Mouse (Mus musculus): Measurements from ENCODE around the gene Adam10. TPM values are rescaled to one million over a fixed set of nuclear protein-coding genes. Genes with fewer than 3 reads are reported as not detected.

Gene Adam10
- total RNA-seq, 2 experiments from 2014 or later = 77.1 to 79.6 TPM

DNA sequence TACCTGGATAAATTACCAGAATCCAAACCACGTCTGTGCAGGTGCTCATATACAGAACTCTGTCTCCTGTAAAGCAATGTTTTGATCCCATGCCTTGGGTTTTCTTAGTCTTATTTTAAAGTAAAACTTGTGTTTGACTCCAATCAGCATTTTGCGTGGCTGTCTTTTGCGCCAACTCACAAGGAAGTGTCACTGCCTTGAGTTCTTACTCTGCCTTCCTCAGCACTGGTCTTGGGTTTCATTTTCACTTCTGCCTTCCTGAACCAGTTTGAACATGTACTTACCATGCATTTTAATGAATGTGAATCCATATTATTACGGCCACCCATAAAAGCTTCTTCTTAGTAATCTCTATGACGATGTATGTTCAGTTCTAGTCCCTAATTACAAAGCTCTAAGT is 82.2 kb downstream of the Adam10 start:
- no peak for DNase-seq (ENCODE audit: low spot score in 2 of 2)

- no peak for DNase-seq (ENCODE audit: low spot score in 2 of 2)
Observed at GRCm38 (mm10) chr9:70775517-70775916, 96.7 kb downstream of the Adam10 start.

DNA sequence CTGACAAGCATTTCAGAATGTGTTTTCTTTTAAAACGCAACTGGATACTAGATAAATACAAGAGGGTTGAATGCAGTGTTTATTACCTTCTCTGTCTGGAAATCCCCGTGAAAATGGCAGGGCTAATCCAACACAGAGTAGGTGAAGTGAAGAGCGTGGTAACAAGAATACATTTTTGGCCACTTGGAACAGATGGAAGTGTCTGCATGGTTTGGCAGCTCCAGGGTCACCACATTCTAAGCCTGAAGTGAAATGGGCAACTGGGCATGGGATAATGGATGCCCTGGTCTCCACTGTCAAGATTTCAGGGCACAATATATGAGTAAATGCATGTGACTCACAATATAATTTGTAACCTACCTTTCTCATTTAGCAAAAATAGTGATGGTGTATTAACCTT is 103.4 kb downstream of the Adam10 start:
- DNase-seq (ENCODE audit: low spot score in 2 of 2) = no peak

DNA sequence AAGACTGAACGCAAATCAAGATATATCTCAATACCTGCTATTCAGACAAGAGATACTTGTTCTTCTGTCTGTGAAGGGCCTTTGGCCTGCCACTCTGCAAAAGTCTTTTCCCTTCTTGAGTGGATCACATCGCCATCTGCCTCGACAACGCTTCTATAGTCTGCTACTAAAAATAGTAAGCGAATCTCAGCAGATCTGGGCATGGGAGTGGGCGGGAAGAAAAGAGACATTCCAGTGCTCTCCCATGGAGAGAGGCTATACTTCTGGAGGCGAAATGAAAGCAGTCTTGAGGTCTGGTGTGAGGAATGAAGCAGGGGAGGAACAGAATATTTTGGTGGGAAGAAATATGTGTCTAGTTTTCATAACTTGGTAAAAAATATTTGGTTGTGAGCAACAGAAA is 109.9 kb downstream of the Adam10 start:
- DNase-seq (ENCODE audit: low spot score in 2 of 2) = no peak

GRCm38 (mm10) chr9:70790621-70791020 is 111.8 kb downstream of the Adam10 start:
- no peak for DNase-seq (ENCODE audit: low spot score in 2 of 2)

DNA sequence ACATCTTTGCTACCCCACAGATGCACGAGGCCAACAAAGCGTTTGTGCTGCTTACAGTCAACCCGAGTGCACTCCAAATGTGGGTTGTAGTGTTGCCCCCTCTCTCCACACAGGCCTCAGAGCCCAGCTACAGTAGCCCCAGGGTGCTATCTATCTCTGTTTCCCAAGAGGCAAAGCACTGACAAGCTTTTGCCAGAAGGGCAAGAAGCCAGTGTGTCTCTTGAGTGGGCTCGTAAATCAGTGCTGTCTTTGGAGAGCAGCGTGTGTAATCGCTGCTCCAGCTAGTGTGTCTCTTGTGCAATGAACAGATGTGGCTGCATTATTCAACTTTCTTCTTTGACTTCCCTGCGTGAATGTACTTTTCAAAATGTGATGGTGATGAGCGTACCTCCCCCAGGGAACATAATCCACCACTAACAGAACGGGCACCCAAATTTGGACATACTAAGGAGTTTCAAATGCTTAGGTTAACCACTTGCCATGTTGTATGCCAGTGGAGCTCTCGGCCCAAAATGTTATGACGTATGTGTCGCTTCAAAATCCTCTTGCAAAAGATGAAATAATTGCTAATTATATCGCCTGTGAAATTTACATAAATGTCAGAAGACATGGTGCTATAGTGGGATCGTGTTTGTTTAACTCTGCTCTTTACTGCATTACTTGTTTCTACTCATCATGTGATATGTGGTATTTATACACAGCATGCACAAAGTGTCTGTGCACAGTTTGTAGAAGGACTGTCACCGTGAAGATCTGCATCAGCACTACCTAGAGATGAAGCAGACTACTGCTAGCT is 116.0 kb downstream of the Adam10 start:
- DNase-seq (ENCODE audit: low spot score in 2 of 2) = no peak

DNA sequence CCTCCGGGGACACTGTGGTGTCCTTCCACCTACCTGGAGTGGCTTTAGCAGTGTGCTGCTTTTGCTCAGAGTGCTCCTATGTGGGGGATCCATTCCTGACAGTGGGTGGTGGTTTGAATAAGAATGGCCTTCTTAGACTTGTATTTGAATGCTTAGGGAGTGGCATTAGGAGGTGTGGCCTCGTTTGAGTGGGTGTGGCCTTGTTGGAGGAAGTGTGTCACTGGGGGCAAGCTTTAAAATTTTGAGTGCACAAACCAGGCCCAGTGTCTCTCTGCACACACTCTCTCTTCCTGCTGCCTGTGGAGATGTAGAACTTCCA is 116.6 kb downstream of the Adam10 start:
- no peak for DNase-seq (ENCODE audit: low spot score in 2 of 2)

DNA sequence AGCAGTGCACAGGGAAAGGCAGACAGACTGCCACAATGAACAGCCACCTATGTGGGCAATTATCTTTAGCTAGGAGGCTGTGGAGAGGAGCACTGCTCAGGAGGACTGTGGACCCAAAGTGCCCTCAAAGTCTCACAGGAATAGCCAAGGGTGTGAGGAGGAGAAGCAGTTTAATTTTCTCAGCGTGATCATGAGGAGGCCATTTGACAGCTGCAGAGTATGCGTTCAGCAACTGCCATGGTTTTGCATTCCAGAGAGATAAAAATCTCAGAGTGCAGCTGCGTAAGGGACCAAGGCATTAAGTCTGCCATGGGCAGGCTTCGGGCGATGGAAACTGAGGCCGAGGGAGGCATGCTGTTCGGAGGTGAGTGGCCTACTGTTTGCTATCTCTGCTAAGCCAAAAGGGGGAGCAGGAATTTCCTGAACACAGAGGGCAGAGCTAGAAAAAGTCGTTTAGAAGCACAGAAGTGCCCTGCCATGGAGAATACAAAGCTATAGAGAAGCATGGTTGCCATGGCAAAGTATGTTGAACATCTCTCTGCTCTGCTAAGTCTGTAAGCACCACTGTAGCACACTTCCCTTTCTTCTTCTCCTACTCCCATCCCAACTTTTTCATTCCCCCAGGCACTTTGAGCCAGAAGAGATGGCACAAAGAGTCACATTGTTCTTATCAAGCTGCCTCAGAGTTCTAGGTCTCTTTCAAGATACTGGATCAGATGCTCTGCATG is 122.0 kb downstream of the Adam10 start:
- DNase-seq (ENCODE audit: low spot score in 2 of 2) = no peak

GRCm38 (mm10) chr9:70801761-70802160 is 123.0 kb downstream of the Adam10 start:
- no peak for DNase-seq (ENCODE audit: low spot score in 2 of 2)

- DNase-seq (ENCODE audit: low spot score in 2 of 2) = no peak
Observed at GRCm38 (mm10) chr9:70802816-70803215, 124.0 kb downstream of the Adam10 start.

DNA sequence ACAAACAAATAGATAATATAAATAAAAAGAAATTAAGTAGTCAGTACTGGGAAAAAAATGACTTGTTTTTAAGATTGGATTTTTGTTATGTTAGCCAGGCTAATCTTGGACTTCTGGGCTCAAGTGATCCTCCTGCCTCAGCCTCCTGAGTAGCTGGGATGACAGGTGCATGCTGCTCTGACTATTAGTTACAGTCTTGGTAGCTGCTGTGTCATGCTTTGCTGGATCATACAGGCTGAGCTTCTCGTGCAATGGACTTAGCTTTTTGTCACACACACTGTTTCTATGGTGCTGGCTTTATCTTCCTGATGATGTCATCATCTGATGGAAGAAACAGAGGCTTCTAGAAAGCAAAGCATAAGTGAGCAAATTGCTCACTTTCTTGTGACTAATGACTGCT is 127.3 kb downstream of the Adam10 start:
- DNase-seq (ENCODE audit: low spot score in 2 of 2) = no peak

- no peak for DNase-seq (ENCODE audit: low spot score in 2 of 2)
Observed at GRCm38 (mm10) chr9:70807714-70808113, 128.9 kb downstream of the Adam10 start.

GRCm38 (mm10) chr9:70812551-70812950 is 133.8 kb downstream of the Adam10 start:
- no peak for DNase-seq (ENCODE audit: low spot score in 2 of 2)

GRCm38 (mm10) chr9:70816701-70817305 is 138.0 kb downstream of the Adam10 start:
- peak in 1 of 2 experiments; percentile 24 for DNase-seq (ENCODE audit: low spot score in 2 of 2)

DNA sequence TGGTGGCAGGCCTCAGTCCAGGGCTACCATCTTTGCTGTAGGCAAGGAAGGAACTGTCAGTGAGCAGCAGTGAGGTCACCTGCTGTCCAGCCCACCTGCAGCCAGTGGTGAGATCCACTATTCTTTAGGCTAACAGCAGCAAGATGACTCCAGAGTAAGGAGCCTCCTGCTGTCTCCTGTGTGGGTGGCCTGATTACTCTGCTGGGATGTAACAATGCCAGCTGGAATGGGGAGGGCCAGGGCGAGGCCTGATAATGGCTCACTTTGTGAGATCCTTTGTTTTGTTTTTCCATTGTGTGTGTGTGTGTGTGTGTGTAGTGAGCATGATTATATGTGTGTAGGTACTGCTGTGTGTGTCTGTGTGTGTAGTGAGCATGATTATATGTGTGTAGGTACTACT is 138.6 kb downstream of the Adam10 start:
- no peak for DNase-seq (ENCODE audit: low spot score in 2 of 2)

DNA sequence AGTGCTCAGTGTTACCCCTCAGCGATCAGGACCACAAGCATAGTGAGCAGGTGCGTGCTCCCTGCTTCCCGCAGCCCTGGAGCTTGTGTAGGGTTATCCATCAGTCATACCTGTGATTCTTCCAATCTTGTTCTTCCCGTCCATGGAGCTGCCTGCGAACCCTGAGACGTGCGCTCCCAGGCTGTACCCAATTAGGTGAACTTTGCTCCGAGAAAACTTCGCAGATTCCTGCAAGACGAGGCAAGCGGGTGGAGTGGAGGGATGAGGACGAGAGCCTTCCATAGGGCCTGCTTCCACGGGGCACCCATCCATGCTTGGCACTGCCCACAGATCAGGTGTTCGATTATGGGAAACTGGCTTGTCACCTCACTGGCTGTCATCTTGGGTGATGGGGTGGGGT is 139.9 kb downstream of the Adam10 start:
- DNase-seq (ENCODE audit: low spot score in 2 of 2) = no peak

DNA sequence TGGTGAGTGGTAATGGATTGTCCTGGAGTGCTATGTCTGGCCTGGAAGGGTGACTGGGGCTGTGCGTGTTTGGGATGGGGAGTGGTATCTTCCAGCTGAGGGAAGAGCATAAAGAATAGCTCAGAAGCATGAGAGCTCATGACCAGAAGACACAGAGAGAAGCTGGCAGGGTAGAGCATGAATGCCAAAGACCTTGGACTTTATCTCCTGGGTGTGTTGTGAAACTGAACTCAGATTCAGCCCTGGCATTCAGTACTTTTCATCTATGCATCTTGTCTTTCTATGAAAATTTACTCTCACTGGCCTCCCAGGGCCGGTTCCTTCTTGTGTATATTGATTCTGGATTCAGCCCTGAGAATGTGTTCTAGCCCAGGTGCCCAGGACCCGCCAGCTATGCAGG is 145.3 kb downstream of the Adam10 start:
- no peak for DNase-seq (ENCODE audit: low spot score in 2 of 2)

- no peak for DNase-seq (ENCODE audit: low spot score in 2 of 2)
Observed at GRCm38 (mm10) chr9:70827911-70828310, 149.1 kb downstream of the Adam10 start.

Data from layer of hippocampus, postnatal 10 days (tissue).